Mouse (Mus musculus) forebrain, postnatal 0 days (tissue): ENCODE results near the gene Afdn. TPM values are rescaled to one million over a fixed set of nuclear protein-coding genes. Genes with fewer than 3 reads are reported as not detected.
"Not testable (repeated sequence)": the region's sequence is repeated elsewhere in the genome, so short reads cannot be mapped to it uniquely, and the experiment has no call there.

Experiments
- ATAC-seq: fragments of 200-750 bp; cut with Nextera tagmentation; 2 replicates; pipeline ENCODE4 v1.8.0; 2017; ENCODE audit warnings: mild to moderate bottlenecking, moderate library complexity
- DNase-seq: peaks from one replicate; pipeline ENCODE4 v3.0.0-alpha.2; 2015
- H3K27ac ChIP-seq: fragments of 300-500 bp; sonication (generic); 2 replicates; pipeline ENCODE4 v1.5.1; 2014; ENCODE audit warnings: low read depth, mild to moderate bottlenecking, antibody characterized with exemption, low read length, moderate library complexity, mixed read lengths
- H3K27me3 ChIP-seq: fragments of 300-500 bp; sonication (generic); 2 replicates; pipeline ENCODE4 v1.6.1; 2014; ENCODE audit warnings: mild to moderate bottlenecking, low read length, mixed read lengths; ENCODE audit not compliant: insufficient read depth
- H3K36me3 ChIP-seq: fragments of 300-500 bp; sonication (generic); 2 replicates; pipeline ENCODE4 v1.6.1; 2014; ENCODE audit warnings: mild to moderate bottlenecking, moderate library complexity; ENCODE audit not compliant: insufficient read depth
- H3K4me1 ChIP-seq: fragments of 300-500 bp; sonication (generic); 2 replicates; pipeline ENCODE4 v1.6.1; 2014; ENCODE audit warnings: antibody characterized with exemption; ENCODE audit not compliant: insufficient read depth
- H3K4me2 ChIP-seq: fragments of 300-500 bp; sonication (generic); 2 replicates; pipeline ENCODE4 v1.6.1; 2014; ENCODE audit warnings: low read depth, mild to moderate bottlenecking, moderate library complexity
- H3K4me3 ChIP-seq: fragments of 300-500 bp; sonication (generic); 2 replicates; pipeline ENCODE4 v1.5.1; 2014; ENCODE audit warnings: low read depth, low read length, mixed read lengths
- H3K9ac ChIP-seq: fragments of 300-500 bp; sonication (generic); 2 replicates; pipeline ENCODE4 v1.6.1; 2014; ENCODE audit warnings: mild to moderate bottlenecking
- H3K9me3 ChIP-seq: fragments of 300-500 bp; sonication (generic); 2 replicates; pipeline ENCODE4 v1.6.1; 2016; ENCODE audit warnings: low read length
- CTCF ChIP-seq: sonication (generic); IDR thresholded peaks from 2 replicates; pipeline ENCODE4 v1.5.1; 2016; ENCODE audit warnings: antibody characterized with exemption, control low read depth, low read depth
- WGBS: fragments of 180-500 bp; shearing (Covaris S2); extraction: QIAGEN DNeasy Blood & Tissue Kit; methylation state at CpG from one replicate; pipeline ENCODE4 v1.1.7; 2014; 5-methylcytosine and 5-hydroxymethylcytosine counted together
- polyA plus RNA-seq: library from polyadenylated mRNA; unstranded; fragments of >200 nt; fragmentation: Nextera tagmentation; extraction: Ambion mirVana; gene quantifications from 2 replicates; pipeline ENCODE4 v1.2.1, GENCODE M21; 2015
- total RNA-seq: library from RNA; depleted of rRNA; stranded (reverse); fragments of >200 nt; gene quantifications from 2 replicates; pipeline ENCODE4 v1.2.3, GENCODE M21; 2014

Gene Afdn
- total and polyA plus RNA-seq, 2 experiments from 2014 or later: 129 to 146 TPM

DNA sequence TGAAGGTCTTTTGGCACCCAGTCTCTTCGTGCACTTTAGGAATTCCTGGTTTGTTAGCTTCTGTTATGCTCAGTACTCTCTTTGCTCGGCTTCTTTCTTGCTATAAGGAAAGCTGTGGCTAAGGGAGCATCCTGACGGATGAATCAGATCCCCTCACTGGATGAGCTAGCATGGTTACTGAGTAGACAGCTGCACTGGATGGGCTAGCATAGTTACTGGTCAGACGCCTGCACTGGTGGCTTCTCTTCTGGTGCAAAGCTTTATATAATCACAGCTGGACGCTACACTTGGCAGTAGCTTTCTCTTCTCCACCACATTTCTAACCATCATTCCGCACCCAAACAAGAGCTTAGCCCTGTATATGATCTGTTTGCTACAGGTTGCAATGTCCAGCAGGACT, 5.4 kb upstream of the Afdn start:
- no peak overlapping the region for H3K27ac ChIP-seq
- no peak overlapping the region for H3K4me2 ChIP-seq
- DNase-seq (no peak), ATAC-seq (no peak)
- H3K4me1 ChIP-seq: peaks cover 10% of the 10 kb centered on the region; the same call in 1 of the 2 replicates
- no peaks in the 10 kb centered on the region for H3K36me3 ChIP-seq
- no peaks in the 10 kb centered on the region for H3K27me3 ChIP-seq
- no peak overlapping the region for H3K4me3 ChIP-seq
- no peak overlapping the region for H3K9ac ChIP-seq
- H3K9me3 ChIP-seq: no peaks in the 10 kb centered on the region
- TF ChIP-seq CTCF: no peak
- WGBS: 77% methylated on average over 6 of the region's 6 CpGs

GRCm38 (mm10) chr17:13758586-13758985, 1.8 kb upstream of the Afdn start:
- Histone ChIP-seq H3K27ac (peak overlapping the region; percentile 99), H3K9ac (peak overlapping the region; percentile 100), H3K4me1 (peaks cover 15% of the 10 kb centered on the region; the same call in 1 of the 2 replicates), H3K36me3 (no peaks in the 10 kb centered on the region), H3K27me3 (no peaks in the 10 kb centered on the region), H3K9me3 (no peaks in the 10 kb centered on the region), H3K4me3 (peak overlapping the region; percentile 98), H3K4me2 (peak overlapping the region; percentile 78)
- WGBS: 16% methylated on average over 7 of the region's 7 CpGs
- DNase-seq: no peak
- no peak for ATAC-seq
- no peak for TF ChIP-seq CTCF

DNA sequence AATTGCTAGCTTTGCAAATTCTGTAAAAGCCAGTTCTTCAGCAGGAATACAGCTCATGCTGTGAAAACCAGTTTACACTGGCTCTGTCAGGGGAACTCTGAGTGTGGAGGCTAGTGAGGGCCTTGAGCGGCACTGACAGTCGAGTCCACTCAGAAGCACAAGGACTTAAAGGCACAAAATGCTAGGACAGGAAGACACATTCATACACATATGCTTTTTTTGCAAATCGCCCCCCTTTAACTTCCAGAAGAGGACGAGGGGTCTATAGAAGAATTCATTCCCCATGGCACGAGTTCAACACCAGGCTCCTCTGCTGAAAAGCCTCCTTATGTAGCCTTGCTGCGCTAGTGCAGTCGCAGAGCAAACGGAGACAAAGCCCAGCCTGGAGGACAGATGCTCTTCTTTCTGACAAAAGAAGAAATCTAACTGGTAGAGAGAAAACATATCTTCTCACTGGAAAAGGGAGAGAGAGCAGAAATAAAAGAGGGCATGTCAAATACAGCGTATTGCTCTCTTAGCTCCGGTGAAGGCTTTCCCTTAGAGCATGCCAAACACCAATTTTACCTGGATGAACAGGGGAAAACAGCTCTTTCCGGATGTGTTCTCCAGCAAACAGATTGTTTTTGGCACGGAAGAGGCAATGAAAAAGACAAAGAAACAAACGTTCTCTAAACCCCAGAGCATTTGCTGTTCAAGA, 1.0 kb upstream of the Afdn start:
- 2% methylated on average over 13 of the region's 13 CpGs for WGBS
- peak overlapping the region; percentile 100 for H3K9ac ChIP-seq
- H3K27me3 ChIP-seq: no peaks in the 10 kb centered on the region
- DNase-seq: peak; percentile 86
- no peak for TF ChIP-seq CTCF
- H3K4me1 ChIP-seq: peaks cover 15% of the 10 kb centered on the region; the same call in 1 of the 2 replicates
- no peaks in the 10 kb centered on the region for H3K36me3 ChIP-seq
- H3K27ac ChIP-seq: peak overlapping the region; percentile 99
- H3K4me2 ChIP-seq: peak overlapping the region; percentile 78
- H3K9me3 ChIP-seq: no peaks in the 10 kb centered on the region
- ATAC-seq: peak; percentile 66
- H3K4me3 ChIP-seq: peak overlapping the region; percentile 98

DNA sequence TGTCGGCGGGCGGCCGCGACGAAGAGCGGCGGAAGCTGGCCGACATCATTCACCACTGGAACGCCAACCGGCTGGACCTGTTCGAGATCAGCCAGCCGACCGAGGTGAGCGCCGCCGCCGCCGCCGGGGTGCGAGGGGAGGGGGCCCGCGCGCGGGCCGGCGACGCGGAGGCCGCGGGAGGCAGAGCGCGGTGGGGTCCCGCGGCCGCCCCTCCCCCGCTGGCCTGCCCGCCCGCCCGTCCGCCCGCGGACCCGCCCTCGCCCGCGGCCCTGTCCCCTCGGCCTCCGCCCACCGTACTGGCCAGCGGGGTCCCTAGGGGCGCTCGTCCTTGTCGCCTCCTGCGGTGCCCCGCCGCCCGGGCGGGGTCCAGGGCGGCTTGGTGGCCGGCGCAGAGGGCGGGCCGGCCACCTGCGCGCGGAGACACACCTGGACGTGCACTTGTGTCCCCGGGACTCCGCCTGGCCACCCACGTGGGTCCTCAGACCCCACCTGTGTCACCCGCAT, 388 bp downstream of the Afdn start:
- DNase-seq (no peak), ATAC-seq (peak; percentile 14)
- H3K9ac ChIP-seq: peak overlapping the region; percentile 100
- TF ChIP-seq CTCF: no peak
- no peaks in the 10 kb centered on the region for H3K36me3 ChIP-seq
- under 1% methylated on average over 37 of the region's 72 CpGs for WGBS
- H3K4me2 ChIP-seq: peak overlapping the region; percentile 78
- peak overlapping the region; percentile 99 for H3K27ac ChIP-seq
- no peaks in the 10 kb centered on the region for H3K9me3 ChIP-seq
- H3K4me1 ChIP-seq: peaks cover 12% of the 10 kb centered on the region; the same call in 1 of the 2 replicates
- peak overlapping the region; percentile 98 for H3K4me3 ChIP-seq
- H3K27me3 ChIP-seq: no peaks in the 10 kb centered on the region

DNA sequence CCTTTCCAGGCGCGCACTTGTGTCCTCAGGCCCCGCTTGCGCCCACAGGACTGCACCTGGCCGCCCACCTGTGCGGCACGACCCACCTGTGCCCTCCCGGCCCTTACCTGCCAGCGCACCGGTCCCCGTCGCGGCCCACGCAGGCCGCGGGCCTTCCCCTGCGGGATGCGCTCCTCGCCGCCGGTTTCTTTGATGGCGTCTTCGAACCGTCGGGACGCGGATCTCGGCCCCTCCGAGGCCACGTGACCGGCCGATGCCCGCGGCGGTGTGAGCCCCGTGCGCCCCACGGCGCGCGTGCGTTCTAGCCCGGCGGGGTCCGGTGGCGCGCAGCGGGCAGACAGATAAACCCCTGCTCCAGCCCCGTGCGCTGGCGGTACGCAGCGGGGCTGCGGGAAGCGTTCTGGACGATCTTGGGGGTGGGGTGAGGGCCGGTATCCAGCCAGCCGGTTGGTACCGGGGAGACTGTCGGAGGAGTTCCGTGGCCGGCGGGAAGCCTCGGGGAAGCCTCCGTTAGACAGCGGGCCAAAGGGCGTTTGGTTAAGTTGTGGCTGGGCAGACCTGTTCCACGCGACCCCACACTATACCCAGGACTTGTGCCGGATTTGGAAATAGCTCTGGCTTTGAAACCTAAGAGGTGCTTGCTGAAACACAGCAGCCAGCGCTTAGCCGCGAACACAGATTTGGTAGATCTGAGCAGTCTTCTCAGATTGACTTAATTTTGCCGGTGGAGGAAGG, 1.0 kb downstream of the Afdn start, which contains the start of gene Tcte2:
Gene Tcte2 (minus strand): TSS at position 647 of the 735 bp plus-strand sequence.
- Histone ChIP-seq H3K4me1 (peaks cover 12% of the 10 kb centered on the region; the same call in 1 of the 2 replicates), H3K9me3 (no peaks in the 10 kb centered on the region), H3K9ac (peak within 1 kb of the TSS; percentile 100), H3K27ac (peak within 1 kb of the TSS; percentile 99), H3K4me3 (peak within 1 kb of the TSS; percentile 98), H3K4me2 (peak within 1 kb of the TSS; percentile 78), H3K27me3 (no peaks in the 10 kb centered on the region), H3K36me3 (no peaks in the 10 kb centered on the region)
- 3% methylated on average over 74 of the region's 74 CpGs for WGBS
- peak; percentile 21 for ATAC-seq
- peak; percentile 68 for DNase-seq
- no peak for TF ChIP-seq CTCF

DNA sequence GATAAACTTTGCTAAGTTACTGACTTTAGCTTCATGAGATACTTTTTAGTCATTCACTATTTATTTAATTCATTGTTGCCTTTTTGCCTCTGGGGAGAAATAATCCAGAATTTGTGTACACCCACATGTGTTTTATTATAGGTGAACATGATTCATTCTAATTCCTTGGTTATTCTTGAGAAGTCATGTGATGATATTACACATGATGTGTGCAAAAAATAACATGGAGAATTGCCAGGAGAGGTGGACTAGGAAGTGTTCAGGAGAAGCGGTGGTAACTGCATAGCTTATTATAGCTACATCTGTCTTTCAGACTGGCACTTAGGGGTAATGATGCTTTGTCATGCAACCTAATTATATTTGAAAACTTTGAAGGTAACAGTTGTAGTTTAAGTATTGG, 3.5 kb downstream of the Afdn start:
- ATAC-seq (no peak), DNase-seq (no peak)
- 60% methylated on average over 1 of the region's 1 CpGs for WGBS
- TF ChIP-seq CTCF: no peak
- Histone ChIP-seq H3K4me1 (0 out of 2 replicates have a peak, but pooled peaks cover 5% of the 10 kb centered on the region), H3K27me3 (no peaks in the 10 kb centered on the region), H3K27ac (no peak overlapping the region), H3K4me2 (no peak overlapping the region), H3K36me3 (no peaks in the 10 kb centered on the region), H3K4me3 (no peak overlapping the region), H3K9me3 (no peaks in the 10 kb centered on the region), H3K9ac (no peak overlapping the region)

GRCm38 (mm10) chr17:13764911-13765310, 4.6 kb downstream of the Afdn start:
- H3K36me3 ChIP-seq, H3K27me3 ChIP-seq, DNase-seq, ATAC-seq, H3K4me3 ChIP-seq, H3K27ac ChIP-seq, H3K4me1 ChIP-seq, H3K4me2 ChIP-seq, H3K9ac ChIP-seq, H3K9me3 ChIP-seq: not testable (repeated sequence)
- 84% methylated on average over 2 of the region's 2 CpGs for WGBS
